Mouse (Mus musculus) liver, adult 10 weeks (tissue): ENCODE measurements around the gene Hist1h2ab. TPM values are rescaled to one million over a fixed set of nuclear protein-coding genes. Genes with fewer than 3 reads are reported as not detected.

Experiments
- polyA plus RNA-seq: library from polyadenylated mRNA; stranded (reverse); fragments of 350-450 nt; fragmentation: Illumina TruSeq; extraction: RNeasy Lipid Tissue Mini Kit (QIAGEN cat#74804); gene quantifications from one replicate; pipeline ENCODE4 v1.2.3, GENCODE M21; 2014; ENCODE audit warnings: low read depth, low replicate concordance

Hist1h2ab gene
- not detected for polyA plus RNA-seq

DNA sequence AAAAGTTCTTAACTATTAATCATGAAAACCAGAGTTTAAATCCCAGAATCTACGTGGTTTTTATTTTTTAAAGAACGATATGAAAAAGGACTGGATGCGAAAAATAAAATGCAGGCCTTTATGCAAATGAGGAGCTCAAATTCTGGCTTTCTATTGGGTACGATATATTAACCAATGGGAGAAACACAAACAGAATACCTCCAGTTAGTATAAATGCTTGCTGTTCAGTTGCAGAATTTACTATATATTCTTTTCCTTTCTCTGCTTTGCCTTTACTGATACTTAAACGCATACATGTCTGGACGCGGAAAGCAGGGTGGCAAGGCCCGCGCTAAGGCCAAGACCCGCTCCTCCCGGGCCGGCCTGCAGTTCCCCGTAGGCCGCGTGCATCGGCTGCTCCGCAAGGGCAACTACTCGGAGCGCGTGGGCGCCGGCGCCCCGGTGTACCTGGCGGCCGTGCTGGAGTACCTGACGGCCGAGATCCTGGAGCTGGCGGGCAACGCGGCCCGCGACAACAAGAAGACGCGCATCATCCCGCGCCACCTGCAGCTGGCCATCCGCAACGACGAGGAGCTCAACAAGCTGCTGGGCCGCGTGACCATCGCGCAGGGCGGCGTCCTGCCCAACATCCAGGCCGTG is at the start of gene Hist1h2ab:
Gene Hist1h2ab, plus strand, starts transcription at position 288 of the 639 bp plus-strand sequence.

DNA sequence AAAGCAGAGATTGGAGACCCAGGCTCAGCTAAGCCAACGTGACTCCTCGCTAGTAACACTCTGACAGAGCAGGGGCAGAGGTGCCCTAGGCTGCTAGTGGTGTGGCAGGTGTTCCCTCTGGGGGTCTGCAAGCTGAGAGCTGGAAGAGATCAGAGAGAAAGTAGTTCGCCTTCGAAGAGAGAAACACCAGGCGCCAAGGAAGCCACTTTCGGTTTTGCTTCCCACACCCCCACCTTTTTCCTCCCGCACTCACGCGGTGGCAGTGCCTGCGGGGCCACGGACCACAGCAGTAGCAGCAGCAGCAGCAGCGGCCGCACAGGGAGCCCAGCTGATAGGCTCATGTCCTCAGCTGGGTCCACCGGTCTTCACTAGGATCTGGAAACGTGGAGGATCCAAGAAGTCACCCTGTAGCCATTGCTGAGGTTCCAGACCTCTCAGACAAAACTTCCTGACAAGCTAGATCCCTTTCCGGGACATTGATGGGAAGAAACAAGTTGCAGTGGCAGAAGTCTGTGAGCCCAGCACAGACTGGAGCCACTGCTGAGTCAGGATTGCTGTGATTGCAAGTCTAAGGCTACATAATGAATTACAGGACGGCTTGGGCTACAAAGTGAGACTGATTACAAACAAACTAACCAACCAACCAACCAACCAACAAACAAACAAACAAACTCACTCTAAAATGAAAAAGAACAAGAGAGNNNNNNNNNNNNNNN is 40.4 kb upstream of the Hist1h2ab start, which contains the start of gene Hfe:
Gene Hfe, minus strand, starts transcription at position 481 of the 716 bp plus-strand sequence.

DNA sequence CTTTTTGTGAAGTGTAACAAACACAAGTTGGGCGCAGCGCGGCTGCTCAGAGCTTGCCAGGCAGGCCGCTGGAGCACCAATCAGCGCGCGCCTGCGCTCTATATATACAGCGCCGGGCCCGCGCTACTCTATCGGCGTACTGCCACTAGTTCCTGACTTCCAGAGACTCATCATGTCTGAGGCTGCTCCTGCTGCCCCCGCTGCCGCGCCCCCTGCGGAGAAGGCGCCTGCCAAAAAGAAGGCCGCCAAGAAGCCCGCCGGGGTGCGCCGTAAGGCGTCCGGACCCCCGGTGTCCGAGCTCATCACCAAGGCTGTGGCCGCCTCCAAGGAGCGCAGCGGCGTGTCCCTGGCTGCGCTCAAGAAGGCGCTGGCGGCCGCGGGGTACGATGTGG is 12.3 kb upstream of the Hist1h2ab start, which contains the start of gene Hist1h1c:
Gene Hist1h1c, plus strand, starts transcription at position 132 of the 392 bp plus-strand sequence.

DNA sequence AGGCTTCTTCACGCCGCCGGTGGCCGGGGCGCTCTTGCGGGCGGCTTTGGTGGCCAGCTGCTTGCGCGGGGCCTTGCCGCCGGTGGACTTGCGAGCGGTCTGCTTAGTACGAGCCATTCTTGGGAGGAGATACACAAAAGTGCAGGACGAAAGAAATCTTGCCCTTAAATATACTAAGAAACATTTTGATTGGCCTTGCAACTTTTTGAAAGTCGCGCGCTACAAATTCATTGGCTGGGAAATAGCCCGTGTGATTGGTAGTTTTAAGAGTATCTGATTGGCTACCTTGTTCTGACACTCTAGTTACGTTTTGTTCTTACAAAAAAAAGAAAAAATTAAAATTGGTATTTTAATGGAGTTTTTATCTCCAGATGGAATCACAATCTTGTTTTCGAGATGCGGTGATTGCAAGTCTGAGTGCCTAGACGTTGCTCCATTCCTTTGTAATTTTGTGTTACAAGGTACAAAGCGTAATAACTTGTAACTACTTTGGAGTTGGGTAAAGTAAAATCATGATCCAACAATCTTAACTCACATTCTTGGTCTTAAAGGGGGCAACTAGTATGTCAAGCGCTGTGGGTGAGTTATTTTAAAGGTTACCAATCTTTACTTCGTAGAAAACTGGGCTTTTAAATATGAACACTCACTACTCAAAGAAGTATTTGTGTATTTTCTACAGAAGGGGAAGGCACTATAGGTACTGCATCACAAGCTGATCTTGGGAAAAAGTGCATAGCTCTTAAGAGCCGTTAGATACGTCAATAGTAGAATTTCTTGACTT is 5.4 kb upstream of the Hist1h2ab start, which contains the start of gene Hist1h3c:
Gene Hist1h3c, minus strand, starts transcription at position 222 of the 781 bp plus-strand sequence.

DNA sequence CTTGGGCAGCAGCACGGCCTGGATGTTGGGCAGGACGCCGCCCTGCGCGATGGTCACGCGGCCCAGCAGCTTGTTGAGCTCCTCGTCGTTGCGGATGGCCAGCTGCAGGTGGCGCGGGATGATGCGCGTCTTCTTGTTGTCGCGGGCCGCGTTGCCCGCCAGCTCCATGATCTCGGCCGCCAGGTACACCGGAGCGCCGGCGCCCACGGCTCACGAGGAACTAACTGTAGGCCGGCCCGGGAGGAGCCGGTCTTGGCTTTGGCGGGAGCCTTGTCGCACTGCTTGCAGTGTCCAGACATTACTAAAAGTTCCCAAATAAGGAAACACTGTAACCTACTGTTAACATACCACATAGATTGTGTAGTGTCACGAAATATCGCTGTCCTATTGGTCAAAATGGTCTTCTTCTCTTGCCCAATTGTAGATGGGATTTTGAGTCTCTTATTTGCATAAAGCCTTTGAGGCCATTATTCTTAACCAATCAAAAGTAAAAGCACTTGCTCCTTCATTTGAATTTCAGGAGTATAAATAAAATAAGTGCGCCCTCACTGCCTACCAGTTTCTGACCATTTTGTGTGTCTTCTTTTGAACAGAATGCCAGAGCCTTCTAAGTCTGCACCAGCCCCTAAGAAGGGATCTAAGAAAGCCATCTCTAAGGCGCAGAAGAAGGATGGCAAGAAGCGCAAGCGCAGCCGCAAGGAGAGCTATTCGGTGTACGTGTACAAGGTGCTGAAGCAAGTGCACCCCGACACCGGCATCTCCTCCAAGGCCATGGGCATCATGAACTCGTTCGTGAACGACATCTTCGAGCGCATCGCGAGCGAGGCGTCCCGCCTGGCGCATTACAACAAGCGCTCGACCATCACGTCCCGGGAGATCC is 4.5 kb upstream of the Hist1h2ab start, which contains the start of gene Hist1h2bb:
Gene Hist1h2bb, plus strand, starts transcription at position 534 of the 880 bp plus-strand sequence.

DNA sequence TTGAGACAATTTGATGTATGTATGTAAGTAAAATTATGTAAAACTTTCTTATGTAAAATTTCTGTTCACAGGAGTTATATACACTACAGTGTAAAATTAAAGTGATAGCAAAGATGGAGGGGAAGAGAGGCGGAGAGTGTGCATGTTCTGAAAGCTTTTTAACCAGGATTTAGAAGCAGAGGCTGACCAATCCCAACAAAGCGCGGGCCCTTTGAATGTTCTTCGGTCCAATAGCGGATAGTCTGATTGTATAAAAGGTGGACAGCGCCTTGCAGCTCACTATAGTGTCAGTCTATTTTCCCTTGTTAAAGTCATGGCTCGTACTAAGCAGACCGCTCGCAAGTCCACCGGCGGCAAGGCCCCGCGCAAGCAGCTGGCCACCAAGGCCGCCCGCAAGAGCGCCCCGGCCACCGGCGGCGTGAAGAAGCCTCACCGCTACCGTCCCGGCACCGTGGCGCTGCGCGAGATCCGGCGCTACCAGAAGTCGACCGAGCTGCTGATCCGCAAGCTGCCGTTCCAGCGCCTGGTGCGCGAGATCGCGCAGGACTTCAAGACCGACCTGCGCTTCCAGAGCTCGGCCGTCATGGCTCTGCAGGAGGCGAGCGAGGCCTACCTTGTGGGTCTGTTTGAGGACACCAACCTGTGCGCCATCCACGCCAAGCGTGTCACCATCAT is 1.3 kb downstream of the Hist1h2ab start, which contains the start of gene Hist1h3b:
Gene Hist1h3b, plus strand, starts transcription at position 201 of the 675 bp plus-strand sequence.

DNA sequence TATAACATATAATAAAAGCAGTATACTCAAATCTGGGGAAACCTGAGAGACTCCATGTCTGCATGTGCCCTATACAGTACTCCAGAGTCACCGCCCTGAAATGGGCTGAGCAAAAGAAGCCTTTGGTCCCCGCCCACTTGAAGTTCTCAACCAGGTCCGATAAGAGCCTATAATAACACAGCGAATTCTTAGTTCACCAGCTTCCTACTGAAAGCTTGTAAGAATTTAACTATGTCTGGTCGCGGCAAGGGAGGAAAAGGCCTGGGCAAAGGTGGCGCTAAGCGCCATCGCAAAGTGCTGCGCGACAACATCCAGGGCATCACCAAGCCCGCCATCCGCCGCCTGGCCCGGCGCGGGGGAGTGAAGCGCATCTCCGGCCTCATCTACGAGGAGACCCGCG is 5.9 kb downstream of the Hist1h2ab start, which contains the start of gene Hist1h4b:
Gene Hist1h4b, plus strand, starts transcription at position 224 of the 400 bp plus-strand sequence.

DNA sequence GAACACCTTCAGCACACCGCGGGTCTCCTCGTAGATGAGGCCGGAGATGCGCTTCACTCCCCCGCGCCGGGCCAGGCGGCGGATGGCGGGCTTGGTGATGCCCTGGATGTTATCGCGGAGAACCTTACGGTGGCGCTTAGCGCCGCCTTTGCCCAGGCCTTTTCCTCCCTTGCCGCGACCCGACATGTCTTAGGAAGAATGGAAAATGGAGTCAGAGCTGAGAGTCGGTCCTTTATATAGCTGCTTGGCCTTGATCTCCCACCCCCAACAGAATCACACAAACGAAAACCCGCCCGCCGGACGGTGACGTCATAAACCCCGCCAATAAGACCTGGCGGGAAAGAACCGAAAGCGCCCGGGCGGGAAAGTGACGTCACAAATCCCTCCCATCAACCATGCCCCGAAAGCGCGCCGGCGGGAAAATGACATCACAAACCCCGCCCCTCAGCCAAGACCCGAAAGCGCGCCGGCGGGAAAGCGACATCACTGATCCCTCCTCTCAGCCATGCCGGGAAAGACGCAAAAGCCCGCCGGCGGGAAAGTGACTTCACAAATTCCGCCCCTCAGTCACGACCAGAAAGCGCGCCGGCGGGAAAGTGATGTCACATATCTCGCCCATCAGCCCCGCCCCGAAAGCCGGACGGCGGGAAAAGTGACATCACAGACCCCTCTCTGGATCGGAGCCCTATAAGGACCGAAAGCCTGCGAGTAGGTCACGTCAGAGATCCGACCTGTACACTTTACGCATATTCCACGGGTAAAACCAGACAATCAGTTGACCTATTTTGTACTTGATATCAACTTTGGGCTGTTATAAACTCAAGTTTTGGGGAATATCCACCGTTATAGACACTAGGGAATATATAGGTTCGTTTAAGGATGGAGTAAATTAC is 10.3 kb downstream of the Hist1h2ab start, which contains the start of gene Hist1h4a:
Gene Hist1h4a, minus strand, starts transcription at position 259 of the 893 bp plus-strand sequence.

DNA sequence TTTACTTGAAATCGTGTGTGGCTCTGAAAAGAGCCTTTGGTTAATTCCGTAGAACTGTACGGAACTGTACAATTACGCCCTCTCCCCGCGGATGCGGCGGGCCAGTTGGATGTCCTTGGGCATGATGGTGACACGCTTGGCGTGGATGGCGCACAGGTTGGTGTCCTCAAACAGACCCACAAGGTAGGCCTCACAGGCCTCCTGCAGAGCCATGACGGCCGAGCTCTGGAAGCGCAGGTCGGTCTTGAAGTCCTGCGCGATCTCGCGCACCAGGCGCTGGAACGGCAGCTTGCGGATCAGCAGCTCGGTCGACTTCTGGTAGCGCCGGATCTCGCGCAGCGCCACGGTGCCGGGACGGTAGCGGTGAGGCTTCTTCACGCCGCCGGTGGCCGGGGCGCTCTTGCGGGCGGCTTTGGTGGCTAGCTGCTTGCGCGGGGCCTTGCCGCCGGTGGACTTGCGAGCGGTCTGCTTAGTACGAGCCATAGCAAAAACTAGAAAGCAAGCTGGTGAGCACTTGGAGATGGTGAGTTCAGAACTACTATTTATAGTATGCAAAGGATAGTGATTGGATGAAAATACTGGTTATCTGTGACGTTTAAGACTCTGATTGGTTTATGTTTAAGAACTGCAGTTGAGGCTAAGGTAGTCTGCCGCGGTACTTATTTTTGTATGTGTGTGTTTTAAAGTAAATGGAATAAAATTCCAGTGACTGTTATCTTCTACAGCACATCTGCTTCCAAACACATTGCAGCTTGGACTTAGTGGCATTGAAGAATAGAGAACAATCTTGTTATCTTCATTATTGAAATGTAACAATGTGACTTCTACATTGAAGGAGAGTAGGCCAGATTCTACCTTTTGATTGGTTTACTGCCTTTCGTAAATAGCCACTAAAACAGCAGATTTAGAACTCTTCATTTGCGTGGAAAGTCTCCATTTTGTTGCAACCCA is 11.2 kb downstream of the Hist1h2ab start, which contains the start of gene Hist1h3a:
Gene Hist1h3a, minus strand, starts transcription at position 516 of the 951 bp plus-strand sequence.

DNA sequence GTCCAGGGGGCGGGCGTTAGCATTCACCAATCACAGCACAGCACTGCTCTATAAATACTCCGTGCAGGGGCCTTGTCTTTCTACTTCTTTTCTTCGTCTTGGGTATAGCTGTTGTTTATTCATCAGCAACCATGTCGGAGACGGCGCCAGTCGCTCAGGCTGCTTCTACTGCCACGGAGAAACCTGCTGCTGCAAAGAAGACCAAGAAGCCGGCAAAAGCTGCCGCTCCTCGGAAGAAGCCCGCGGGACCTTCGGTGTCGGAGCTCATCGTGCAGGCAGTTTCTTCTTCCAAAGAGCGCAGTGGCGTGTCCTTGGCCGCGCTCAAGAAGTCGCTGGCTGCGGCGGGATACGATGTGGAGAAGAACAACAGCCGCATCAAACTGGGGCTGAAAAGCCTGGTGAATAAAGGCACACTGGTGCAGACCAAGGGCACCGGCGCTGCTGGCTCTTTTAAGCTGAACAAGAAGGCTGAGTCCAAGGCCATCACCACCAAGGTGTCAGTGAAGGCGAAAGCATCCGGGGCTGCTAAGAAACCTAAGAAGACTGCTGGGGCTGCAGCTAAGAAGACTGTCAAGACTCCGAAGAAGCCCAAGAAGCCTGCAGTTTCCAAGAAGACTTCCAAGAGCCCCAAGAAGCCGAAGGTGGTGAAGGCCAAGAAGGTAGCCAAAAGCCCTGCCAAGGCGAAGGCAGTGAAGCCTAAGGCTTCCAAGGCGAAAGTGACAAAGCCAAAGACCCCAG is 12.8 kb downstream of the Hist1h2ab start, which contains the start of gene Hist1h1a:
Gene Hist1h1a, plus strand, starts transcription at position 81 of the 738 bp plus-strand sequence.

DNA sequence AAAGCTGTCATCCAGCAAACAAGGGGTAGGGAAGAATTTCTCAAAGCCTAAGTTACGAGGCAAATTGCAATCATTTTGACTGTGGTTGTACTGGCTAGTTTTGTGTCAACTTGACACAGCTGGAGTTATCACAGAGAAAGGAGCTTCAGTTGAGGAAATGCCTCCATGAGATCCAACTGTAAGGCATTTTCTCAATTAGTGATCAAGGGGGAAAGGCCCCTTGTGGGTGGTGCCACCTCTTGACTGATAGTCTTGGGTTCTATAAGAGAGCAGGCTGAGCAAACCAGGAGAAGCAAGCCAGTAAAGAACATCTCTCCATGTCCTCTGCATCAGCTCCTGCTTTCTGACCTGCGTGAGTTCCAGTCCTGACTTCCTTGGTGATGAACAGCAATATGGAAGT is 18.7 kb downstream of the Hist1h2ab start, which contains the start of gene Trim38:
Gene Trim38, plus strand, starts transcription at position 301 of the 400 bp plus-strand sequence.

Other genes with a start within 250 kb of the Hist1h2ab start
- not detected for gene Hist1h4h, start 220.1 kb upstream of the Hist1h2ab start, polyA plus RNA-seq
- not detected for gene Hist1h2af, start 217.2 kb upstream of the Hist1h2ab start, polyA plus RNA-seq
- not detected for gene Hist1h3g, start 215.7 kb upstream of the Hist1h2ab start, polyA plus RNA-seq
- gene Hist1h2bh, start 207.7 kb upstream of the Hist1h2ab start, polyA plus RNA-seq, result 0.37 TPM
- not detected for gene Hist1h3f, start 207.1 kb upstream of the Hist1h2ab start, polyA plus RNA-seq
- gene Hist1h4f, start 199.5 kb upstream of the Hist1h2ab start, polyA plus RNA-seq, result not detected
- gene Hist1h1d, start 197.9 kb upstream of the Hist1h2ab start, polyA plus RNA-seq, result 0.19 TPM
- gene Hist1h3e, start 188.8 kb upstream of the Hist1h2ab start, polyA plus RNA-seq, result not detected
- gene Hist1h2ae, start 179.9 kb upstream of the Hist1h2ab start, polyA plus RNA-seq, result not detected
- not detected for gene Hist1h2bg, start 179.7 kb upstream of the Hist1h2ab start, polyA plus RNA-seq
- gene Hist1h2bf, start 176.9 kb upstream of the Hist1h2ab start, polyA plus RNA-seq, result not detected
- gene Hist1h2ad, start 176.7 kb upstream of the Hist1h2ab start, polyA plus RNA-seq, result not detected
- not detected for gene Hist1h3d, start 175.4 kb upstream of the Hist1h2ab start, polyA plus RNA-seq
- not detected for gene Hist1h4d, start 169.5 kb upstream of the Hist1h2ab start, polyA plus RNA-seq
- 0.95 TPM for gene Hist1h2be, start 130.0 kb upstream of the Hist1h2ab start, polyA plus RNA-seq
- 0.45 TPM for gene Hist1h1e, start 128.6 kb upstream of the Hist1h2ab start, polyA plus RNA-seq
- 0.56 TPM for gene Hist1h2ac, start 67.2 kb upstream of the Hist1h2ab start, polyA plus RNA-seq
- 195 TPM for gene Hist1h2bc, start 66.9 kb upstream of the Hist1h2ab start, polyA plus RNA-seq
- gene Hist1h1t, start 55.3 kb upstream of the Hist1h2ab start, polyA plus RNA-seq, result not detected
- 0.72 TPM for gene Hist1h4c, start 52.7 kb upstream of the Hist1h2ab start, polyA plus RNA-seq
- 40.9 TPM for gene Hfe, start 40.3 kb upstream of the Hist1h2ab start, polyA plus RNA-seq
- 9.8 TPM for gene Hist1h1c, start 12.3 kb upstream of the Hist1h2ab start, polyA plus RNA-seq
- gene Hist1h3c, start 5.5 kb upstream of the Hist1h2ab start, polyA plus RNA-seq, result not detected
- gene Hist1h2bb, start 4.4 kb upstream of the Hist1h2ab start, polyA plus RNA-seq, result not detected
- not detected for gene Hist1h3b, start 1.1 kb downstream of the Hist1h2ab start, polyA plus RNA-seq
- gene Hist1h4b, start 5.9 kb downstream of the Hist1h2ab start, polyA plus RNA-seq, result not detected
- not detected for gene Hist1h4a, start 10.1 kb downstream of the Hist1h2ab start, polyA plus RNA-seq
- not detected for gene Hist1h3a, start 11.3 kb downstream of the Hist1h2ab start, polyA plus RNA-seq
- gene Hist1h1a, start 12.5 kb downstream of the Hist1h2ab start, polyA plus RNA-seq, result not detected
- gene Trim38, start 18.8 kb downstream of the Hist1h2ab start, polyA plus RNA-seq, result not detected
- gene Slc17a2, start 55.9 kb downstream of the Hist1h2ab start, polyA plus RNA-seq, result 190 TPM
- 119 TPM for gene Slc17a3, start 88.3 kb downstream of the Hist1h2ab start, polyA plus RNA-seq
- gene Slc17a1, start 116.6 kb downstream of the Hist1h2ab start, polyA plus RNA-seq, result 23.6 TPM
- gene Slc17a4, start 163.9 kb downstream of the Hist1h2ab start, polyA plus RNA-seq, result 62.2 TPM
- not detected for gene Hist1h2ba, start 183.0 kb downstream of the Hist1h2ab start, polyA plus RNA-seq
- not detected for gene Hist1h2aa, start 183.3 kb downstream of the Hist1h2ab start, polyA plus RNA-seq
- gene Scgn, start 240.1 kb downstream of the Hist1h2ab start, polyA plus RNA-seq, result not detected